Mouse (Mus musculus) small intestine, adult 2 months (tissue): ENCODE measurements around the gene Ndfip2. TPM values are rescaled to one million over a fixed set of nuclear protein-coding genes. Genes with fewer than 3 reads are reported as not detected.

Experiments used
- H3K27ac ChIP-seq: fragments of 200-500 bp; 2 replicates; pipeline ENCODE4 v1.5.1; 2012; ENCODE audit warnings: low read depth, low read length, control low read depth, inconsistent platforms; ENCODE audit not compliant: insufficient read depth
- H3K27me3 ChIP-seq: fragments of 200-500 bp; 2 replicates; pipeline ENCODE4 v1.6.1; 2012; ENCODE audit warnings: mild to moderate bottlenecking, moderate library complexity, low read length, inconsistent platforms; ENCODE audit not compliant: control insufficient read depth, insufficient read depth
- H3K36me3 ChIP-seq: fragments of 200-500 bp; 2 replicates; pipeline ENCODE4 v1.6.1; 2012; ENCODE audit warnings: mild to moderate bottlenecking, low read length, control low read depth, inconsistent platforms; ENCODE audit not compliant: control insufficient read depth, insufficient read depth
- H3K4me1 ChIP-seq: fragments of 200-500 bp; 2 replicates; pipeline ENCODE4 v1.6.1; 2012; ENCODE audit warnings: low read length, inconsistent platforms, mixed read lengths; ENCODE audit not compliant: control insufficient read depth, insufficient read depth, insufficient read length
- H3K4me3 ChIP-seq: fragments of 200-500 bp; 2 replicates; pipeline ENCODE4 v1.5.1; 2012; ENCODE audit warnings: low read depth, mild to moderate bottlenecking, control low read depth, inconsistent platforms, low read length, moderate library complexity
- CTCF ChIP-seq: fragments of 200-500 bp; IDR thresholded peaks from 2 replicates; pipeline ENCODE4 v1.5.1; 2012; ENCODE audit warnings: low read depth, mild to moderate bottlenecking, control low read depth, inconsistent platforms, low read length, moderate library complexity, mixed read lengths; ENCODE audit not compliant: insufficient replicate concordance, insufficient read length; ENCODE audit errors: extremely low read depth
- POLR2A ChIP-seq: fragments of 200-500 bp; IDR thresholded peaks from 2 replicates; pipeline ENCODE4 v1.6.1; 2012; ENCODE audit warnings: low read depth, mild to moderate bottlenecking, control low read depth, inconsistent platforms, low read length, moderate library complexity
- WGBS: fragments of 180-500 bp; shearing (Covaris S2); methylation state at CpG from one replicate; pipeline ENCODE4 v1.1.7; 2018; 5-methylcytosine and 5-hydroxymethylcytosine counted together
- polyA plus RNA-seq: library from polyadenylated mRNA; depleted of rRNA; stranded (reverse); fragments of >200 nt; gene quantifications from 2 replicates; pipeline ENCODE4 v1.2.3, GENCODE M21; 2012

The Ndfip2 gene
- polyA plus RNA-seq, 1 experiment, result 208 TPM

GRCm38 (mm10) chr14:105259035-105259880 is 885 bp downstream of the Ndfip2 start:
- WGBS, result 2% methylated on average over 34 of the region's 34 CpGs
- Histone ChIP-seq H3K4me3 (peak overlapping the region; percentile 99), H3K36me3 (no peaks in the 10 kb centered on the region), H3K27ac (peak overlapping the region; percentile 97), H3K27me3 (no peaks in the 10 kb centered on the region), H3K4me1 (peaks cover 5% of the 10 kb centered on the region)
- TF ChIP-seq CTCF, result no peak
- TF ChIP-seq POLR2A, result no peak

GRCm38 (mm10) chr14:105262923-105263322 is 4.5 kb downstream of the Ndfip2 start:
- H3K36me3 ChIP-seq, result no peaks in the 10 kb centered on the region
- TF ChIP-seq CTCF (no peak), POLR2A (no peak)
- 25% methylated on average over 5 of the region's 5 CpGs for WGBS
- H3K27ac ChIP-seq, result peak overlapping the region; percentile 74
- H3K27me3 ChIP-seq, result no peaks in the 10 kb centered on the region
- no peak overlapping the region for H3K4me3 ChIP-seq
- H3K4me1 ChIP-seq, result peaks cover 9% of the 10 kb centered on the region

- Histone ChIP-seq H3K27me3 (no peaks in the 10 kb centered on the region), H3K4me3 (no peak overlapping the region), H3K4me1 (peaks cover 7% of the 10 kb centered on the region), H3K36me3 (no peaks in the 10 kb centered on the region), H3K27ac (peak overlapping the region; percentile 80)
- TF ChIP-seq CTCF, result no peak
- no peak for TF ChIP-seq POLR2A
- 25% methylated on average over 6 of the region's 6 CpGs for WGBS
These were observed 8.7 kb downstream of the Ndfip2 start for GRCm38 (mm10) chr14:105267095-105267494.

DNA sequence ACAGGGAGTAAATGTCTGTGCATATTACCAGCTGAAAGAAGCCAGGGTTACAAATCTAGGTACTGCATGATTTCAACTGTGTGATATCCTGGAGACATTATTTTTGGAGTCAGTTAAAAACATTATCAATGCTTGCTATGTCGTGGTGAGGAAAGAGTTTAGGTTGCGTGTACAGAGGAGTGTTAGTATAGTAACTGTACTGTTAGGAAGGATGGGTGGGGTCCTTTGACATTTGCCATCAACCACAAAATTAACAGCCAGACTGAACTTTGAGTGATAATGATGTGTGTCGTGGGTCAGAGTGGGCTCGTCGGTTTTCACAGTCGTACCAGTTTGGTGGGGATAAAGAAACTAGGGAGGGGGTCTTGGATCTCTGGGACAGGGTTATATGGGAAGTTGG is 13.7 kb downstream of the Ndfip2 start:
- Histone ChIP-seq H3K4me1 (peaks cover 24% of the 10 kb centered on the region), H3K27ac (no peak overlapping the region), H3K27me3 (no peaks in the 10 kb centered on the region), H3K36me3 (no peaks in the 10 kb centered on the region), H3K4me3 (no peak overlapping the region)
- 60% methylated on average over 6 of the region's 6 CpGs for WGBS
- TF ChIP-seq POLR2A, result no peak
- TF ChIP-seq CTCF, result no peak

DNA sequence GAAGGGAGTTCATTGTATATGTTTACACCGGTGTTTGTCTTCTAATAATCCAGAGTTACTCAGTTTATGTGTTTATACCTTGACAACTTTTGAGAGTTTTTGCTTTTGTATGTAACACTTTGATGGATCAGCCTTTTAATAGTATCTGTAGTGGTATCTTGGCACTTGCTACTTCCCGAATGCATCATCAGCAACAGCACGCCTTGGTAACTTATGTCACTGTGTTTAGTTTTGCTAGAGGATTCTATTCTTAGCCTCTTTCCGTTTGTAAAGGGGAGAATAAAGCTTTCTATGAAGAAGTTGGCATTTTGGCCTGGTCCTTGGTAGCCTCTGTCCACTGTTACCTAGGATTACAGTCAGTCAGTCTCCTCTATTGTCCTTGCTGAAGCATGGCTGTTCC is 14.2 kb downstream of the Ndfip2 start:
- Histone ChIP-seq H3K27ac (no peak overlapping the region), H3K27me3 (no peaks in the 10 kb centered on the region), H3K4me3 (no peak overlapping the region), H3K4me1 (peaks cover 23% of the 10 kb centered on the region), H3K36me3 (no peaks in the 10 kb centered on the region)
- 62% methylated on average over 4 of the region's 4 CpGs for WGBS
- TF ChIP-seq POLR2A (no peak), CTCF (no peak)

GRCm38 (mm10) chr14:105275196-105275595 is 16.8 kb downstream of the Ndfip2 start:
- peaks cover 25% of the 10 kb centered on the region for H3K4me1 ChIP-seq
- no peaks in the 10 kb centered on the region for H3K27me3 ChIP-seq
- H3K36me3 ChIP-seq, result no peaks in the 10 kb centered on the region
- no peak overlapping the region for H3K27ac ChIP-seq
- H3K4me3 ChIP-seq, result no peak overlapping the region
- 29% methylated on average over 5 of the region's 5 CpGs for WGBS
- TF ChIP-seq CTCF, result no peak
- TF ChIP-seq POLR2A, result no peak

GRCm38 (mm10) chr14:105277277-105277676 is 18.9 kb downstream of the Ndfip2 start:
- Histone ChIP-seq H3K4me3 (no peak overlapping the region), H3K27me3 (no peaks in the 10 kb centered on the region), H3K36me3 (no peaks in the 10 kb centered on the region; the same call in 1 of the 2 replicates), H3K27ac (no peak overlapping the region), H3K4me1 (peaks cover 24% of the 10 kb centered on the region)
- TF ChIP-seq POLR2A (no peak), CTCF (no peak)
- WGBS, result 49% methylated on average over 5 of the region's 5 CpGs

GRCm38 (mm10) chr14:105284062-105284461 is 25.7 kb downstream of the Ndfip2 start:
- peaks cover 11% of the 10 kb centered on the region for H3K36me3 ChIP-seq
- TF ChIP-seq CTCF (no peak), POLR2A (no peak)
- H3K27me3 ChIP-seq, result no peaks in the 10 kb centered on the region
- H3K4me1 ChIP-seq, result peaks cover 4% of the 10 kb centered on the region; the same call in 1 of the 2 replicates
- no peak overlapping the region for H3K27ac ChIP-seq
- WGBS, result 93% methylated on average over 3 of the region's 3 CpGs
- H3K4me3 ChIP-seq, result no peak overlapping the region
